Mouse (Mus musculus) CH12.LX (cell line): ENCODE data around the gene Hoxc8. TPM values are rescaled to one million over a fixed set of nuclear protein-coding genes. Genes with fewer than 3 reads are reported as not detected.
A peak's percentile ranks its signal among the peaks of the same experiment; 100 is the strongest.

Experiments
- DNase-seq: peaks from one replicate; pipeline ENCODE4 v3.0.0-alpha.2; 2013; ENCODE audit errors: extremely low read depth
- H3K27ac ChIP-seq: 2 replicates; pipeline ENCODE4 v1.5.1; 2012; ENCODE audit warnings: low read depth, mild to moderate bottlenecking, control low read depth, moderate library complexity; ENCODE audit not compliant: insufficient read depth
- H3K27me3 ChIP-seq: replicated peaks from 2 replicates; pipeline ENCODE3; 2012; ENCODE audit warnings: inconsistent platforms
- H3K36me3 ChIP-seq, 2 experiments: replicated peaks in 1 of 2; 2 replicates each; pipeline versions ENCODE3 to v1.6.1; 2012; ENCODE audit warnings: inconsistent platforms in 1 of 2, low read length in 1 of 2, mild to moderate bottlenecking in 1 of 2, mixed read lengths in 1 of 2, moderate library complexity in 1 of 2; ENCODE audit not compliant: control insufficient read depth in 1 of 2, insufficient read depth in 1 of 2
- H3K4me1 ChIP-seq, 2 experiments: 2 replicates each; pipeline ENCODE4 v1.6.1; 2012; ENCODE audit warnings: inconsistent platforms in 1 of 2, moderate library complexity in 1 of 2; ENCODE audit not compliant: insufficient read depth in 2 of 2, control insufficient read depth in 1 of 2
- H3K4me2 ChIP-seq: 2 replicates; pipeline ENCODE4 v1.6.1; 2012; ENCODE audit warnings: low read depth, mild to moderate bottlenecking, control low read depth; ENCODE audit not compliant: poor library complexity, insufficient read depth, severe bottlenecking
- H3K4me3 ChIP-seq, 3 experiments: fragments of 150-350 bp in 1 of 3; sonication (generic) in 1 of 3; replicated peaks in 1 of 3; 2 replicates each; pipeline versions ENCODE3 to v1.5.1; 2011 to 2012; ENCODE audit warnings: low read depth in 2 of 3, low read length in 2 of 3, mild to moderate bottlenecking in 2 of 3, moderate library complexity in 2 of 3, control low read depth in 1 of 3, improper control_type of control experiment in 1 of 3, inconsistent platforms in 1 of 3, mixed read lengths in 1 of 3; ENCODE audit not compliant: poor library complexity in 1 of 3
- H3K79me2 ChIP-seq: replicated peaks from 2 replicates; pipeline ENCODE4 v1.6.1; 2012; ENCODE audit warnings: mild to moderate bottlenecking, moderate library complexity; ENCODE audit not compliant: control insufficient read depth, poor library complexity, insufficient read depth, severe bottlenecking; ENCODE audit errors: extremely low read depth
- H3K9ac ChIP-seq: 2 replicates; pipeline ENCODE4 v1.6.1; 2012; ENCODE audit warnings: low read depth, mild to moderate bottlenecking, control low read depth, moderate library complexity; ENCODE audit not compliant: insufficient read depth
- H3K9me3 ChIP-seq: replicated peaks from 2 replicates; pipeline ENCODE3; 2012; ENCODE audit warnings: low read length, inconsistent platforms, mixed read lengths
- BHLHE40 ChIP-seq: IDR thresholded peaks from 2 replicates; pipeline ENCODE4 v1.6.1; 2011; ENCODE audit warnings: mild to moderate bottlenecking, low read depth, low read length, improper control_type of control experiment
- CHD1 ChIP-seq: IDR thresholded peaks from 2 replicates; pipeline ENCODE4 v1.6.1; 2012; ENCODE audit warnings: low read depth, low read length, improper control_type of control experiment, inconsistent platforms
- CTCF ChIP-seq, 2 experiments: IDR thresholded peaks in 1 of 2; conservative IDR thresholded peaks in 1 of 2; 2 replicates each; pipeline ENCODE4 v1.5.1; 2011 to 2012; ENCODE audit warnings: low read depth in 2 of 2, low read length in 2 of 2, improper control_type of control experiment in 1 of 2, inconsistent platforms in 1 of 2, mild to moderate bottlenecking in 1 of 2, moderate library complexity in 1 of 2
- ETS1 ChIP-seq: conservative IDR thresholded peaks from 2 replicates; pipeline ENCODE4 v1.6.1; 2012; ENCODE audit warnings: low read depth, mild to moderate bottlenecking, inconsistent platforms, low read length, improper control_type of control experiment, moderate library complexity
- HCFC1 ChIP-seq: IDR thresholded peaks from 2 replicates; pipeline ENCODE4 v1.6.1; 2012; ENCODE audit warnings: low read depth, mild to moderate bottlenecking, inconsistent platforms, low read length, improper control_type of control experiment
- IRF4 ChIP-seq: IDR thresholded peaks from 2 replicates; pipeline ENCODE4 v1.6.1; 2014; ENCODE audit warnings: low read depth, mild to moderate bottlenecking, inconsistent platforms, low read length, improper control_type of control experiment
- JUND ChIP-seq: conservative IDR thresholded peaks from 2 replicates; pipeline ENCODE4 v1.6.1; 2011; ENCODE audit warnings: low read depth, low read length, improper control_type of control experiment
- KAT2A ChIP-seq: IDR thresholded peaks from 2 replicates; pipeline ENCODE4 v1.6.1; 2012; ENCODE audit warnings: low read length, improper control_type of control experiment, inconsistent platforms; ENCODE audit not compliant: insufficient replicate concordance
- MAZ ChIP-seq: IDR thresholded peaks from 2 replicates; pipeline ENCODE4 v1.6.1; 2012; ENCODE audit warnings: low read depth, mild to moderate bottlenecking, inconsistent platforms, low read length, improper control_type of control experiment, moderate library complexity
- MEF2A ChIP-seq: IDR thresholded peaks from 2 replicates; pipeline ENCODE4 v1.6.1; 2014; ENCODE audit warnings: low read depth, mild to moderate bottlenecking, inconsistent platforms, low read length, improper control_type of control experiment, borderline replicate concordance
- MXI1 ChIP-seq: IDR thresholded peaks from 2 replicates; pipeline ENCODE4 v1.6.1; 2011; ENCODE audit warnings: mild to moderate bottlenecking, low read depth, low read length, improper control_type of control experiment
- MYC ChIP-seq: IDR thresholded peaks from 2 replicates; pipeline ENCODE4 v1.6.1; 2011; ENCODE audit warnings: low read depth, mild to moderate bottlenecking, improper control_type of control experiment, low read length
- PAX5 ChIP-seq: IDR thresholded peaks from 2 replicates; pipeline ENCODE4 v1.6.1; 2012; ENCODE audit warnings: low read length, inconsistent platforms, mixed read lengths
- POLR2A ChIP-seq: IDR thresholded peaks from 2 replicates; pipeline ENCODE4 v1.6.1; 2011; ENCODE audit warnings: low read depth, mild to moderate bottlenecking, improper control_type of control experiment, low read length
- POLR2AphosphoS2 ChIP-seq: IDR thresholded peaks from 2 replicates; pipeline ENCODE4 v1.6.1; 2011; ENCODE audit warnings: low read depth, low read length, improper control_type of control experiment
- RAD21 ChIP-seq: IDR thresholded peaks from 2 replicates; pipeline ENCODE4 v1.6.1; 2011; ENCODE audit warnings: low read depth, mild to moderate bottlenecking, low read length, improper control_type of control experiment, moderate library complexity
- RCOR1 ChIP-seq: conservative IDR thresholded peaks from 2 replicates; pipeline ENCODE4 v1.6.1; 2012; ENCODE audit warnings: low read depth, mild to moderate bottlenecking, inconsistent platforms, low read length, improper control_type of control experiment
- SMC3 ChIP-seq: IDR thresholded peaks from 2 replicates; pipeline ENCODE4 v1.6.1; 2011; ENCODE audit warnings: low read depth, low read length, improper control_type of control experiment
- TBP ChIP-seq: conservative IDR thresholded peaks from 2 replicates; pipeline ENCODE4 v1.6.1; 2011; ENCODE audit warnings: low read depth, low read length, improper control_type of control experiment
- TCF12 ChIP-seq: IDR thresholded peaks from 2 replicates; pipeline ENCODE4 v1.6.1; 2014; ENCODE audit warnings: low read depth, mild to moderate bottlenecking, inconsistent platforms, low read length, improper control_type of control experiment
- USF1 ChIP-seq: IDR thresholded peaks from 2 replicates; pipeline ENCODE4 v1.6.1; 2014; ENCODE audit warnings: low read depth, mild to moderate bottlenecking, inconsistent platforms, low read length, improper control_type of control experiment
- ZKSCAN1 ChIP-seq: IDR thresholded peaks from 2 replicates; pipeline ENCODE4 v1.6.1; 2012; ENCODE audit warnings: low read depth, inconsistent platforms, low read length, improper control_type of control experiment, borderline replicate concordance
- ZMIZ1 ChIP-seq: IDR thresholded peaks from 2 replicates; pipeline ENCODE4 v1.6.1; 2012; ENCODE audit warnings: low read depth, mild to moderate bottlenecking, inconsistent platforms, low read length, improper control_type of control experiment
- dilution Hi-C: fragments of 300-500 bp; cut with MboI; formaldehyde crosslinking; loops from 2 replicates; pipeline ENCODE4 v1.14.3; 2020; ENCODE audit warnings: low sequenced_read_pairs; ENCODE audit not compliant: extremely low pct_unique_long_range_greater_than_20kb, extremely low pct_ligation_motif_present
- in situ Hi-C: fragments of 300-500 bp; cut with MboI; formaldehyde crosslinking; loops from 3 replicates; pipeline ENCODE4 v1.14.3; 2019; ENCODE audit warnings: low sequenced_read_pairs, low pct_ligation_motif_present, low pct_unique_long_range_greater_than_20kb, mixed read lengths
- polyA plus RNA-seq: library from polyadenylated mRNA; unstranded; fragments of >175 nt; gene quantifications from 2 replicates; pipeline ENCODE4 v1.2.1, GENCODE M21; 2012; ENCODE audit warnings: low read depth; ENCODE audit not compliant: insufficient read length
- total RNA-seq, 2 experiments: library from RNA; depleted of rRNA; stranded (reverse); fragments of 300-350 nt in 1 of 2; fragments of >200 nt in 1 of 2; gene quantifications; 2 replicates each; pipeline ENCODE4 v1.2.3; 2012 to 2014

Gene Hoxc8
- total and polyA plus RNA-seq, 3 experiments, result not detected

GRCm38 (mm10) chr15:103030142-103030541 is 39.7 kb downstream of the Hoxc8 start:
- H3K27ac ChIP-seq, result no peak overlapping the region
- H3K9ac ChIP-seq, result no peak overlapping the region
- H3K79me2 ChIP-seq, result peaks cover 3% of the 10 kb centered on the region; the same call in 1 of the 2 replicates
- no peaks in the 10 kb centered on the region for H3K9me3 ChIP-seq
- dilution Hi-C loops (no loop called here), in situ Hi-C loops (no loop called here)
- H3K4me2 ChIP-seq, result 0 out of 2 replicates have a peak overlapping the region, but pooled peaks have one; percentile 11
- TF ChIP-seq ZMIZ1, result no peak
- TF ChIP-seq ZKSCAN1, result no peak
- no peak for TF ChIP-seq POLR2A
- no peak for TF ChIP-seq IRF4
- TF ChIP-seq BHLHE40, result no peak
- no peak for TF ChIP-seq HCFC1
- TF ChIP-seq MYC, result no peak
- no peak for TF ChIP-seq POLR2AphosphoS2
- no peak for TF ChIP-seq CTCF (conservative IDR thresholded peaks at IDR 0.05 in 1 of 2, IDR thresholded peaks at IDR 0.05 in 1 of 2; ENCODE audit: low read depth in 2 of 2, low read length in 2 of 2)
- no peak for TF ChIP-seq MXI1
- no peak for TF ChIP-seq SMC3
- TF ChIP-seq RCOR1, result no peak
- TF ChIP-seq ETS1, result no peak
- peaks cover 0 to 11% of the 10 kb centered on the region in 2 experiments for H3K36me3 ChIP-seq
- no peak overlapping the region for H3K4me3 ChIP-seq
- H3K27me3 ChIP-seq, result no peaks in the 10 kb centered on the region
- DNase-seq, result no peak
- H3K4me1 ChIP-seq, result peaks cover 8 to 52% of the 10 kb centered on the region in 2 experiments; a peak in 3 of 4 replicates

GRCm38 (mm10) chr15:103032167-103032566 is 41.8 kb downstream of the Hoxc8 start:
- in situ Hi-C loops, result no loop called here
- no peaks in the 10 kb centered on the region for H3K27me3 ChIP-seq
- H3K36me3 ChIP-seq, result peaks cover 0 to 7% of the 10 kb centered on the region in 2 experiments
- DNase-seq, result no peak
- TF ChIP-seq ETS1, result no peak
- no peak for TF ChIP-seq MYC
- no peak for TF ChIP-seq KAT2A
- TF ChIP-seq JUND, result no peak
- TF ChIP-seq MEF2A, result no peak
- no peak for TF ChIP-seq PAX5
- TF ChIP-seq MAZ, result no peak
- no peak for TF ChIP-seq RAD21
- no peak for TF ChIP-seq TCF12
- no peak for TF ChIP-seq MXI1
- TF ChIP-seq SMC3, result no peak
- TF ChIP-seq CHD1, result no peak
- no peak for TF ChIP-seq USF1
- no peak for TF ChIP-seq POLR2AphosphoS2
- TF ChIP-seq TBP, result no peak
- no peak for TF ChIP-seq POLR2A
- no peak overlapping the region for H3K4me3 ChIP-seq
- peaks cover 5% of the 10 kb centered on the region for H3K79me2 ChIP-seq
- no peak overlapping the region for H3K27ac ChIP-seq
- H3K4me2 ChIP-seq, result no peak overlapping the region
- dilution Hi-C loops, result no loop called here
- no peak overlapping the region for H3K9ac ChIP-seq
- peaks cover 8 to 58% of the 10 kb centered on the region in 2 experiments; a peak in 3 of 4 replicates for H3K4me1 ChIP-seq
- no peaks in the 10 kb centered on the region for H3K9me3 ChIP-seq
